Mouse (Mus musculus): ENCODE data around the gene Sirt4.
"Not testable (repeated sequence)": the region's sequence is repeated elsewhere in the genome, so short reads cannot be mapped to it uniquely, and the experiment has no call there.

Sirt4 gene

DNA sequence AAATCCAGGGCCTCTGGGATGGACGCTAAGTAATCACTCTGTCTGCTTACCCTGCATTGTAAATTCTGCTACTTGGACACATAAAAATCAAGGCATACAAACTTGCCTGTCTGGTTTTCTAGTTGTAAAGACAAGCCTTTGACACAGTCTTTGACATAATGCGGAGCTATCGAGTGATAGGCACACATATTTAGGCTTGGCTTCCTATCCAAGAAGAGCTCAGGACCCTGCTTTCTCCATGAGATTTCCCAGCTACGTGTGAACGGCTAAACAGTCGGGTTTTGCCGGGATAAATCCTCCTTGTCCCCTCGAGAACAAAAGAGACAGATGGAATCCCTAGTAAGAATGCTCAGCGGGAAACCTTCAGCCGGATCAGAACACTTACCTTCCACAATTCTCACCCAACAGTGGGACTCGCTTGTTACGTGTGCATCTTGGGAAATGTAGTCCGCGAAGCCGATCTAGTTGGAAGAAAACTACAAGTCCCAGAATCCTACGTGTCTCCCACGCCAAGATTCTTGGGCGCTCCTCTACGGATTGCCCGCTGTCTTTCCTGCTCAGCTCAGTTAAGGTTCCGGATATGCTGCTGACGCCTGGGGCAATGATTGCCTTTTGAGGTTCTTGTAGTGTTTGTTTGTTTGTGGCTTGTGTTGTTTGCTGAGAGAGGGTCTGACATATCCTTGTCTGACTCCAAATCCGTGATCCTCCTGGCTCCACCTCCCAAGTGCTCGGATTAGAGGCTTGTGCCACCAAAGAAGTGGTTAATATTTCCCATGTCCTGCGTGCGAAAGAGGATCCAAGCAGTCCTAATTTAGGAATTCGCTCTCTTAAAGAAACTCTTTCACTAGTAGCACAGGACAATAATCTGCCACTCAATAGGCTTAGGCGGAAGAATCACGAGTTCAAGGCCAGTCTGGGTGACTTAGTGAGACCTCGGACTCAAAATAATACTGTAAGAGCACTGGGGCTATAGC, at the start of gene Sirt4:
Sirt4 (minus strand) TSS at position 779 of the 974 bp plus-strand sequence.
- in situ Hi-C loops (cut with MboI; ENCODE audit: unreplicated experiment in 2 of 2), result loop anchor here in 1 of 2 experiments (25.0 kb wide), 1 partner anchor 1672 kb away; the partner anchor contains the start of gene Tmem119

DNA sequence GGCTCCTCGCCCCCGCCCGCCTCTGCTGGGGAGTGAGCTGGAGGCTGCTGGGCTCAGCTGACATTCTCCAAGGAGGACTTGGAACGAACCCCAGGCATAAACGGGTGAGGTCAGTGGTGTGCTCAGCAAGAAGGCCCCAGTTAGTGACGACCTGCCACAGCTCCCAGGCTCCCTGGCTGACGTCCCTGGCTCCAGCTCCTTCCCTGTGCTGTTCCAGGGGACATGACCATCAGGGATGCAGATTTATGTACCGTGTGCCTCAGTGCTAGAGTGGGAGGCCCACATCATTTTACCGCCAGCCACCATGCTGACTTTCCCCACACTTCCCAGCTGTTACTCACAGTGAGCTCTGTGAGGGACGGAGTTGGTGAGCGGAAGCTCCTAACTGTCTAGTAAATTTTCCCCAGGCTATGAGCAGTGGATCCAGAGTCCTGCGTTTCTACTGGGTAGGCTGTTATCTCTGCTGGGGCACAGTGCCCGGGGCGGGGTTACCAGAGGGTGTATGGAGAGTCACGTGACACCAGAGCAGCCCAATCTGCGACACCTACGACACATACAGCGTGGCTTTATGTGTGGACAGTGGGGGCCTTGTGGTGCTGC, 47.2 kb upstream of the Sirt4 start:
- in situ Hi-C loops (cut with MboI; ENCODE audit: unreplicated experiment in 2 of 2), result no loop called here

DNA sequence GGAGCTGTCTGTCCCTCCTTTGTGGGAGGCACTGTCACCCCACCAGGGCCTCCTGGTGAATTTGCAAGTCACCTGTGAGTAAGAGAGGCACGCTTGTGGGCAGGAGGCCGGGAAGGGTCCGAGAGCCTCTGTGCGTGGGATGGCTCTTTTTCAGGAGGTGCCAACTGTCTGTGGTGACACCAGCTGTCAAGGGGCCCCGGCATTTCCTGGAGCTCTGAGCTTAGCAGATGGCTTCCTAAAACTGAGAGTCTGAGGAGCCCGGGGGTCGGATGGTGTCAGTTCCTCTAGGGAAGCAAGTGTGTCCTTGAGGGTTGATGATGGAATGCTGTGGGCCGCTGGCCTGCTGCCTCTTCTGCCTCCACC, 45.9 kb upstream of the Sirt4 start:
- in situ Hi-C loops (cut with MboI; ENCODE audit: unreplicated experiment in 2 of 2), result no loop called here

GRCm38 (mm10) chr5:115529742-115530446, 45.4 kb upstream of the Sirt4 start:
- in situ Hi-C loops (cut with MboI; ENCODE audit: unreplicated experiment in 2 of 2), result no loop called here

DNA sequence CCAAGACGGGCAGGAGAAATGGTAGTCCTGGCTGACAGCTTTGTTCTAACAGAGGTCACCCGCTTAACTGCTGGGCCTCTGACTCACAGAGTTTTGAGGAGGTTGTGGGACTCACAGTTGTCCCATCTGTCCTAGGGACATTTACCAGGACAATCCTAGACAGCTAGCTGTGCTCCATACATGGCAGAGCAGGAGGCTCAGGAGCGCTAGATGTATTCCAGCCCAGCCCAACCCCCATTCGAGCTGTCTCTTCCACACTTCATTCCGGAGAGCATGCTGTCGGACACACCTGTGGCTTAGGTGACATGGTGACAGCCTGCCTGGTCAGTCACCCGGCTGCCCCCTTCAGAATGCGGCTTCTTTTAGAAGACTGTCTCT, 44.8 kb upstream of the Sirt4 start:
- in situ Hi-C loops (cut with MboI; ENCODE audit: unreplicated experiment in 2 of 2), result no loop called here

GRCm38 (mm10) chr5:115528128-115528527, 43.6 kb upstream of the Sirt4 start:
- in situ Hi-C loops (cut with MboI; ENCODE audit: unreplicated experiment in 2 of 2), result no loop called here

DNA sequence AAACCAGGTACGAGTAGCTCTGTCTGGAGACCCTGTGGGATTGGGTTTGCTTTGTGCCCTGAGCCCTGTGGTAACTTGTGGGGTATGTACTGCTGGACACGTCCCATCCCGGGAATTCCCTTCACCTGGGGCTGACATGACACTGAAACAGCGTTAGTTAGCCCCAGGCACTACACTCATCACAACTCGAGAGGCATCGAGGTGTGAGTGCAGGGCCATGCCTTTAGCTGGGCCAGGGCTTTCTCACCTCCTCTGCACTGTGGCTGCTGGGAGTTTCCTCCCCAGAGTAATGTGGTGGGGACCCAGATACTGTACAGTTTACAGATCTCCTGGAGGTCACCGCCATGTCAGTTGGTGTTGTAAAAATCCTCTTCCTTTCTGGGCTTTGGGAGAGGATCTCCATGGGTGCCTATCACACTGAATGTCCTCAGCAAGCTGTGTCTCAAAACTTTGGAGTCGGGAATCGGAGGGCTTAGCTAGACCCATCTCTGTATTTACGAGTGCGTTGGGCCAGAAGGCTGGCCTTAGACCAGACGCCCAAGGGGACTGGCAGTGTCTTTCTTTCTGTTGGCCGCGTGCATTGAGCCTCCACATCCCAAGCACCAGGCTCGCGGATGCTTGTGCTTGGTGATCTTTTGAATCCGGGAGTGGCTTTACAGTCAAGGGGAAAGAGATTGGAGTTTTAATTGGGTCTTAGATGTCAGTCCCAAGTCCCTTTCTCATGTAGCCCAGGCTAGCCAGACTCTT, 42.1 kb upstream of the Sirt4 start:
- in situ Hi-C loops (cut with MboI; ENCODE audit: unreplicated experiment in 2 of 2), result no loop called here

DNA sequence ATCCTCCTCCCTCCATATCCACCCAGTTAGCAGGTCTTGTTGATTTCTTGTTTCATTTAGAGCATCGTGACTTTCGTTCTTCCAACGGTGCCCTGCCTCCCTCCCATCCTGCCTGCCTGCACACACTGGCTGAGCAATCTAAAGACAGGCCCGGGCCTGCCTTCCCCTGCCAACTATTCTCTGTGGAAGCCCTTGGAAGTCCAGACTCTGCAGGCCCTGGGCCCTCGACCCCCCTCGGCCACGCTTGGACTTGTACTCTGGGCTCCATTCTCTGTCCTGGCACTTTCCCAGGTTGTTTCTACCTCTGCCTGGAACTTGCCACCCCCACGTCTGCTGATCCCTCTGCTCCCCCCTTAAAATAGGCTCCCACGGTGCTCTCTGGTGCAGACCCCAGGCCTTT, 41.4 kb upstream of the Sirt4 start:
- in situ Hi-C loops (cut with MboI; ENCODE audit: unreplicated experiment in 2 of 2), result no loop called here

- in situ Hi-C loops (cut with MboI; ENCODE audit: unreplicated experiment in 2 of 2), result no loop called here
Observed at GRCm38 (mm10) chr5:115525416-115525815, 40.9 kb upstream of the Sirt4 start.

DNA sequence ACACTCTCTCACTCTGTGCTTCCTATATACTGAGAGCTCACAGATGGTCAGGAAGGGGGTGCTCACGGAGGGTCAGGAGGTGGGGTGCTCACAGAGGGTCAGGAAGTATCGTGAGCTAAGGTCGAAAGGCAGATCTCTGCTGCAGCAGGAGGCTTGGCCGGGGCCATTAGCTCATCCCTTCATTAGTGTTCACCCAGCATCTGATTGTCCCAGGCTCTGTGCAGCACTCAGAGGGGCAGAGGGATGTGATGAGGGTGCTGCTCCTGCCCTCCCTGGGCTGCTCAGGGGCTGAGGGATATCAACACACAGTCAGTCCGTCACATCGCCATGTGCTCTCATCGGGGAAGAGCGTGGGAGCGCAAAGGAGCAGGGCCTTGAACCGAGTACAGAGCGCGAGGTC, 39.9 kb upstream of the Sirt4 start:
- in situ Hi-C loops (cut with MboI; ENCODE audit: unreplicated experiment in 2 of 2), result no loop called here

DNA sequence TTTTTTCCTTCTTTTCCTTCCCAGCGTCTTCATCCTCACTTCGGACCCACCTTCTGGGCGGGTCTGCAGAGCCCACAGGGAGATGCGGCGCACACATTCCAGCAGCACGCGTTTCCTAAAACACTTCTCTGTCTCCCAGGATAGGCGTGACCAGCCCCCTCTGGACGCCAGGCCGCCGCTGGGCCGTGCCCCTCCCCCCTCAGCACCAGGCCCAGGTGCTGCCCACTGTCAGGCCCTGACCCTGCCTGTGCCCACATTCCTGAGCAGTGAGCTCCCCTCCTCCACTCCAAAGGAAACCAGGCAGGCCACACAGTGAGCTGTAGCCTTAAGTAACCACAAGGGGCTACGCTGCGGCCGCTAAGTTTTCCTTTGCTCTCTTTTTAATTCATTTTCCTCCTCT, 39.4 kb upstream of the Sirt4 start:
- in situ Hi-C loops (cut with MboI; ENCODE audit: unreplicated experiment in 2 of 2), result no loop called here

GRCm38 (mm10) chr5:115522981-115523499, 38.5 kb upstream of the Sirt4 start:
- in situ Hi-C loops (cut with MboI; ENCODE audit: unreplicated experiment in 2 of 2), result no loop called here

GRCm38 (mm10) chr5:115522531-115522930, 38.0 kb upstream of the Sirt4 start:
- in situ Hi-C loops (cut with MboI; ENCODE audit: unreplicated experiment in 2 of 2), result no loop called here

- in situ Hi-C loops (cut with MboI; ENCODE audit: unreplicated experiment in 2 of 2), result no loop called here
Observed at GRCm38 (mm10) chr5:115521553-115522461, 37.3 kb upstream of the Sirt4 start.

DNA sequence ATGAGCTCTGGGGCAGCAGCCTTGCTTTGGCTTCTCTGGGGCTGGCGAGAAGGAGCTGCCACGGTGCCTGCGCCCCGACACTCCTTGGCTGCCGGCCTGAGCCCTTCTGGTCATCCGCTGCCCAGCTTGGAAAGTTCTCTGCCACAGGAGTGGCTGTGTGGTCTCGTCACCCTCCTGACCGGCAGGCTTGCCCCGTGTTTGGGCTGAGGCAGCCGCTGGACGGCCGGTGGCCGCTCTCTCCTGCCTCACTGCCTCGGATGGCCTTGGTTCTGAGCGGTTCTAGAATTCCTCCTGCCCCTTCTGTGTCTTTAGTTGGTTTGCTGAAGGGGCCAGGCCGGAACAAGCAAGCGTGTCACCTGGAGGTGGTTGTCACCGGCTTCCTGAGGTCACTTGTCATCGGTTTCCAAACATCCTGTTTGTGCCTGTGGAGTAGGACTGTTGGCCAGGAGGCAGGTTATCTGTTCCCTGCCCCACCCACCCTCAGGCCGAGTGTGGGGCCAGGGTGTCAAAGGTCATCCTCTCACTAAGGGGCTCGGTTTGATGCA, 35.9 kb upstream of the Sirt4 start:
- in situ Hi-C loops (cut with MboI; ENCODE audit: unreplicated experiment in 2 of 2), result no loop called here

DNA sequence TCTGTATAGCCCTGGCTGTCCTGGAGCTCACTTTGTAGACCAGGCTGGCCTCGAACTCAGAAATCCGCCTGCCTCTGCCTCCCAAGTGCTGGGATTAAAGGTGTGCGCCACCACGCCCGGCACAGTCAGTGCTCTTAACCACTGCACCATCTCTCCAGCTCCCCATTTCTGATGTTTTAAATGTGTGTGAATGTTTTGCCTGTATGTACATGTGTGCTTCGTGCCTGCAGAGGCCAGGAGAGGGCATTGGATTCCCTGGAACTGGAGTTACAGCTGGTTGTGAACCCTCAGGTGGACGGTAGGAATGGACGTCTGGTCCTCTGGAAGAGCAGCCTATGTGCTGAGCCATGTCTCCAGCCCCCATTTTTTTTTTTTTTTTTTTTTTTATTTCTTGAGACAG, 33.7 kb upstream of the Sirt4 start:
- in situ Hi-C loops (cut with MboI; ENCODE audit: unreplicated experiment in 2 of 2), result not testable (repeated sequence)

DNA sequence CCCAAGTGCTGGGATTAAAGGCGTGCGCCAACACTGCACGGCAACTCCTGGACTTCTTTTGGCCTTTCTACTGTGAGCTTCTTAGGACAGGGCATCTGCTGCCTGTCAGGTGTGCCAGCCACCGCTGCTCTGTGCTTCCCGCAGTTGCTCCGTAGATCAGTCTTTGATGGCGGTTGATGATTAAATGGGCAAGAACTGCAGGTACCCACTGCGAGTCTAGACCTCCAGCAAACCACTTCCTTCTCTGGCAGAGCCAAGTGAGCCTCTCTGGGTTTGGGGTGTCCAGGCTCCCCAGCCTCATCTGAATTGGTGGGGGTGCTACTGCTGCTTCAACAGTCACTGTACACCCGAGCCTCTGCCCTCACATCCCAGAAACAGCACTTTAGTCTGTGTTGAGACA, 33.0 kb upstream of the Sirt4 start:
- in situ Hi-C loops (cut with MboI; ENCODE audit: unreplicated experiment in 2 of 2), result no loop called here

GRCm38 (mm10) chr5:115516908-115517307, 32.4 kb upstream of the Sirt4 start:
- in situ Hi-C loops (cut with MboI; ENCODE audit: unreplicated experiment in 2 of 2), result no loop called here
